Mouse (Mus musculus) lung, postnatal 36 days (tissue): Measurements from ENCODE around the gene Ppp1r1b.
A peak's percentile ranks its signal among the peaks of the same experiment; 100 is the strongest.
"Not testable (repeated sequence)": the region's sequence is repeated elsewhere in the genome, so short reads cannot be mapped to it uniquely, and the experiment has no call there.

Source experiments
- DNase-seq: peaks from one replicate; pipeline ENCODE4 v3.0.0; 2022; ENCODE audit warnings: mixed read lengths

Gene Ppp1r1b

DNA sequence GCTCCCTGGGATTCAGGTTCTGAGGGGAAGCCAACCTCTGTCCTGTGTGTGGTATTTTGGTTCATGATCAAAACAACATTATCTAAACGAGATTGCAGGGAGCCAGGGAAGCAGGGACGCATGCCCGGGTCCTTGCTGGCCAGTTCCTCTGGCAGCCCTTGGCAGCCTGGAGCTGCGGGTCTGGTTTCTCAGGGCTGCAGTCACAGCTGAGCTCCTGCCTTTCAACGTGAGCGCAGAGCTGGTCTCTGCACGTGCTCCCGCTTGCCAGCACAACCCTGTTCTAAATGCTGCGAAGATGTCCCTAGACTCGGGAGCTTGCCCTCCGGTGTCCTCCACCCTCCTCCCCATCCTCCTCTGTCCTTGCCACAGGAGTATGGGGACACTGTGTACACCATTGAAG lies 29.6 kb downstream of the Ppp1r1b start:
- no peak for DNase-seq

DNA sequence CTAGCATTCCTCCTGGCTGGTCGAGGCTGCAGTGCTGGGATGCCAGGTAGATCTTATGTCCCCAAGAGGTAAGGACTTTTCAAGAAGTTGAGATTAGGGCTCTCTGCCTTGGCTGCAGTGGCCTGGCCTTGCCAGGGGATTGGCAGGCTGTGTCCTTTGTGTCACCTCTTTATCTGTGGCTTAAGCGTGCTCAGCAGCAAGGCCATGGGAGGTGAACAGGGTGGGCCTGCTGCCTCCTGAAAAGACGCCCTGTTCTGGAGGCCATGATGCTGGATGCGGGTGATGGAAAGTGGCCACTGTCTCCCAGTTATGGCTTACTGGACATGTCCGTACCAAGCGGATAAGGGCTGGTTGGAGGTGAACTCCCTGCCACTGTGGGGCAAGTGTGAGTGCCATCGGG lies 31.2 kb downstream of the Ppp1r1b start:
- DNase-seq: no peak

DNA sequence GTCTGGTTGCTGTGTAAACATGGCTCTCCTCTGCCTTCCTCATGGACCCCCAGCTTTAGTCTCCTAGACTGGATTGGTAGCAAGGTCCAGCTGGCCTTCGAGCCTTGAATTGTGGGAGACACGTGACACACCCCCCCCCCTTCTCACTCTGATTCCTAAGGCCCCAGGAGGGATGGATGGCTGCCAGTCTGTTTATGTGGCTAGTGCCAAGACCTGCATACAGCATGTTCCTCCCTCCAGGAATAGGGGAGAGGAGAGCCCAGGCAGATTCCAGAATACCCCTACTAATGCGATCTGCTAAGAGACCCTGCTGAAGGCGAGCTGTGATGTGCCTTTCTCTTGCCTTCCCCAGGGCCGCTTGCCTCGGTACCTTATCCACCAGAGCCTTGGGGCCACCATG lies 31.9 kb downstream of the Ppp1r1b start:
- no peak for DNase-seq

DNA sequence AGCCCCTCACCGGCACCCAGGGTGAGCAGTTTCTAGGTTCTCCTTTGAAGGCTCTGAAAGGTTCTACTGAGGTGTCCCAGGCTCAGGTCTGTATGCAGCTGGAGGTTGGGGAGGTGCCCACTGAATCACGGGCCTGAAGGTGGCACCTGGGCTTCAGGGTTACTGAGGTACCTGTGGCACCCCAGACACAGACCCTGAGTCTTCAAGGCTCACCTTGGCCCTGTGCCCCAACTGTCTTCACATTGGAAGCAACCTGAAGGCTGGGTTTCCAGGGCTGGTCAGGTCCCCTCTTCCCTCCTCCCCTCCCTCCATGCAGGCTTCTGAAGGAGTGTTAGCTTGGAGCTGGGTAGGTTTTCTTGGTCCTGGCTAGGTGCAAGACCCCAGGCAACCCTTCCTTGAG lies 33.4 kb downstream of the Ppp1r1b start:
- DNase-seq: no peak

DNA sequence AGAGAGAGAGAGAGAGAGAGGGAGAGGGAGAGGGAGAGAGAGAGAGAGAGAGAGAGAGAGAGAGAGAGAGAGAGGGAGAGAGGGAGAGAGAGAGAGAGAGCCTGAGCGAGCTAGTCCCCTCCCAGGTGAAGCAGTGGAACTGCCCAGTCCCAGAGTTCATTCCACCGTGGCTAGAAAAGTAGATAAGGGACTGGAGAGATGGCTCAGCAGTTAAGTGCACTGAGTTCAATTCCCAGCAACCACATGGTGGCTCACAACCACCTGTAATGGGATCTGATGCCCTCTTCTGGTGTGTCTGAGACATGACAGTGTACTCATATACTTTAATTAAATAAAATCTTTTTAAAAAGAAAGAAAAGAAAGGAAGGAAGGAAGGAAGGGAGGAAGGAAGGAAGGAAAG lies 34.2 kb downstream of the Ppp1r1b start:
- DNase-seq: not testable (repeated sequence)

DNA sequence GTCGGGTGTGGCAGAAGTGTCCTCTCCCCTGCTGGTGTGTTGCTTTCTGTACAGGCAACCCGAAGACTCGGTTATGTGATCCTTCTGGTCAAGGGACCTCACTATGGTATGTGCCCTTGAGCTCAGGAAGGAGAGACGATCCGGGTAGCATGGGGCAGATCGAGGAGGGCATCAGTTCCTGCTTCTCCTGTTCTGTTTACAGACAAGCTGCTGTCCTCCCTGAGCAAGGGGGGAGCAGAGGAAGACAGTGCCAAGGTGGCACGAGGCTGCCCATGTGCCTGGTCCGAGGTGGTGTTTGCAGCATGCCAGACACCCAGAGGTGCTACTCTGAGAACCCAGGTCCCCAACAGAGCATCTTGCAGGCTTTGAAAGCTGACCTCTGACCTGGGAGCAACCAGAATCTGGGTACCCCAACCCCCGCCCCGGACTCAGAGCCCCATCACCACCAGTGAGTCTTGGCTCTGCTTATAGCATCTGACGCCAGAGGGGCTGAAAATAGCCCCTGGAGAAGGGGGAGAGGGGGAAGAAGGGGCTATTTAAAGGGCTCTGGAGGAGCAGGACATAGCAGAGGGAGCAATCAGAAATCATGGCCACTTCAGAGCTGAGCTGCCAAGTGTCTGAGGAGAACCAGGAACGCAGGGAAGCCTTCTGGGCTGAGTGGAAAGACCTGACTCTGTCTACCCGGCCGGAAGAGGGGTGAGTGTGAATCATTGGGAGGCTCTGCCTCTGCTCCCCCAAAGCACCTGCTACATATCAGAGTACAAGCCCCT lies 35.2 kb downstream of the Ppp1r1b start, which contains the start of gene Tcap:
Tcap (plus strand) TSS at position 551 of the 770 bp plus-strand sequence.
- no peak for DNase-seq

DNA sequence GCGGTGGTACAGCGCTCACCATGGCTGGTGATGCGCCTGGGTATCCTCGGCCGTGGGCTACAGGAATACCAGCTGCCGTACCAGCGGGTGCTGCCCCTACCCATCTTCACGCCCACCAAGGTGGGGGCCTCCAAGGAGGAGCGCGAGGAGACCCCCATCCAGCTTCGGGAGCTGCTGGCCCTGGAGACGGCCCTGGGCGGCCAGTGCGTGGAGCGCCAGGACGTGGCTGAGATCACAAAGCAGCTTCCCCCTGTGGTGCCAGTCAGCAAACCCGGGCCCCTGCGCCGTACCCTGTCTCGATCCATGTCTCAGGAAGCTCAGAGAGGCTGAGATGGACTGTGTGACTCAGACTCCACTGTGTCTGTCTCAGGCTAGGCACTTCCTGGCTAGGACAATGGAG lies 36.0 kb downstream of the Ppp1r1b start:
- DNase-seq: no peak

DNA sequence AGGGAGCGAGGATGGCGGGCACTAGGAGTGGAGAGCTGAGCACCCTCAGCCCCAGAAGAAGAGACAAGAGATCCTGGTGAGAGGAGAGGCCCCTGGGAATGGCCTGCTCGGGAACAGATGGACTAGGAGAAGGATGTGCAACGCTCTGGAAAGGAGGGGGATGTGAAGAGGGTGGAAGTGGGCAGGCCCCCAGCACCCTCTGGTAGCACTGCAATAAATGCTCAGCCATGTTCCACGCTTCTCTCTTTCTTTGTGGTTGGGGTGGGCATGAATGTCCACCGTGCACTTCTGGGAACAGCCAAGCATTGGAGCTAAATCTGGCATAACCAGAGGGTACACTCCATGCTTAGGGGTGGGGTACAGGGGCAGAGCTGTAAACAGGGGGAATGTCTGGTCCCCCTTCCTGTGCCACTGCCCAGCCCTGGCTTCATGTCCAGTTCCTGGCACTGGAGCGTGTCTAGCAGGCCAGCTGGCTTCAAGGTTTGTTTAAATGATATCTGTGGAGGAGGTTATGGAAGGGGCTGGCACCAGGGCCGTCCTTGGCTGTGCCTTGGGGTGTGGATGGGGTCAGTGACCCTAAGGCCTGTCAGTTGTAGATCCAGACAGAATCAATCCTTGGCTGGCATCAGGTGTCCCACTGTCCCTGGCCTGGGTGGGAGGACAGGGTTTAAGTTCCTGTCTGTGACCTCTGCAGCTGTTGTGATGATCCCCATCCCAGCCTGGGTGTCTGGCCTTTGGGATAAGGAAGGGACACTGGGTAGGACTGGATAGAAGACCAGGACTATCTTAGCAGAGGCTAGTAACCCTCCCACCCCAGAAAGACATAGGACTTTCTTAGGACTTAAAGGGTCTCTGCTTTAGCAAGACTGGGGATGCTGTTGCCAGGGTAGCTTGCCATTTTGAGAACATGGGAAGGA lies 36.8 kb downstream of the Ppp1r1b start:
- peak; percentile 49 for DNase-seq

DNA sequence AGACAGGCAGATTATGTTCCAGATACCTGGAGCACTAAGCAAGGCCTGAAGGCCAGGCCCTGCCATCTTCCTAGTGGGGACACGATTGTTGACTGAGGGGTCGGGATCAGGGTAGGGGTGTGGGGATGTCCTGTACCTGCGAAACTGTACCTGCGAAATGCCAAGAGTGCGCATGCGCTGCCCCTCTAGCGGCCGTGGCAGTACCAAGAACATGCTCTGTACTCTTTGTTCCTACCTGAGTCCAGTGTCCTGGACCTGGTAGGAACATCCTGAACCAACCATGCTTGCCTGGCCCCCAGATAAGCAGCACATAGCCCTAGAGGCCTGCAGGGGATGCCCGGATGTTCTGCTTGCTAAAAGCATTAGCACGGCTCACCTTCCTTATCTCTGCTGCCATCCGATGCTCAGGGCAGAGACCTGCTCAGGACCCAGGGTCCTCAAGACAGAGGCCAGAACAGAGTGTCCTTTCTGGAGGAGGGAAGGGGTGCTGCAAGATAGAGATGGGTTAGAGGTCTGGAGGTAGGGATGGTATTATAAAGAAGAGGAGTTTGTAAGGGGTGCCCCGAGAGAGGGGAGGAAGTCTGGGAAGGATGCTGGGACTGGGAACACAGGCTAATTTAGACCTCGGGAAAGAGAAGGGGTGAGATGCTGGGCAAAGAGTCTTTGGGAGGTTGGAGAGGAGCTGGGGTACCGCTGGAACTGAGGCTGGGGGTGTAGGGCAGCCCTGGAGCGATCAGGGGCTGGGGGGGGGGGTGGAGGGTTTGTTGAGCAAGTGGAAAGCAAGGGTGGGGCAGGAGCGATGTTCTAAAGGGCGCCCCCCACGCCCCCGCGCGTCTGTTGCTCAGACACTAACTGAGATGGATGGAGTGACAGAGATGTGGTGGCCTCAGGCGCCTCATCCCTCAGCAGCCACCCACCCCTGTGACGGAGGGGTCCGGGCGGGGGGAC lies 37.7 kb downstream of the Ppp1r1b start, which contains the start of gene Pnmt:
Pnmt (plus strand) TSS at position 813 of the 948 bp plus-strand sequence.
- DNase-seq: no peak

DNA sequence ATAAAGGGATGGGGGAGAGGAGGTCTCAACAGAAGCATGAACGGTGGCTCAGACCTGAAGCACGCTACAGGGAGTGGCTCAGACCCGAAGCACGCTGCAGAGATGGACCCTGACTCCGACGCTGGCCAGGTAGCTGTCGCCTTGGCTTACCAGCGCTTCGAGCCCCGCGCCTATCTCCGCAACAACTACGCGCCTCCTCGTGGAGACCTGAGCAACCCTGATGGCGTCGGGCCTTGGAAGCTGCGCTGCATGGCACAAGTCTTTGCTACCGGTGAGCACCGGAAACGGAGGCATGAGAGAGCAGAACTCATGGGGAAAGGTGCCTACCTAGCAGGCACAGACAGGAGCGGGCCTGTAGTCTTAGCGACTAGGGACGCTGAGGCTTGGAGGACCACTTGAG lies 38.4 kb downstream of the Ppp1r1b start:
- DNase-seq: no peak

DNA sequence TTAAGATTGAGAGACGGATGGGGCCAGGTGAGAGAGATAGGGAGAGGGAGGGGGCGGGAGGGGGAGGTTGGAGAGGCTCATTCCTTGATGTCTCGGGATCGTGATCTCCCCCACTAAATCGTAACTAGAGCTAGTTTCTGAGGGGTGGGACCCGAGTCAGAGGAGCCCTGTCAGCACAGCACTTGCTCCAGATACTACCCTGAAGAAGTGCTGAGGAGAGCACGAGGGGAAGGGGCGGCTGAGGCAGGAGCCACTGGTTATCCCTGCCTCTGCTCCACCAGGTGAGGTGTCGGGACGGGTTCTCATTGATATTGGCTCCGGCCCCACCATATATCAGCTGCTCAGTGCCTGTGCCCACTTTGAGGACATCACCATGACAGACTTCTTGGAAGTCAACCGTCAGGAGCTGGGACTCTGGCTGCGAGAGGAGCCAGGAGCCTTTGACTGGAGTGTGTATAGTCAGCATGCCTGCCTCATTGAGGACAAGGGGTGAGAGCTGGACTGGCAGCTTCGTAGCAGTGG lies 38.9 kb downstream of the Ppp1r1b start:
- DNase-seq: no peak

DNA sequence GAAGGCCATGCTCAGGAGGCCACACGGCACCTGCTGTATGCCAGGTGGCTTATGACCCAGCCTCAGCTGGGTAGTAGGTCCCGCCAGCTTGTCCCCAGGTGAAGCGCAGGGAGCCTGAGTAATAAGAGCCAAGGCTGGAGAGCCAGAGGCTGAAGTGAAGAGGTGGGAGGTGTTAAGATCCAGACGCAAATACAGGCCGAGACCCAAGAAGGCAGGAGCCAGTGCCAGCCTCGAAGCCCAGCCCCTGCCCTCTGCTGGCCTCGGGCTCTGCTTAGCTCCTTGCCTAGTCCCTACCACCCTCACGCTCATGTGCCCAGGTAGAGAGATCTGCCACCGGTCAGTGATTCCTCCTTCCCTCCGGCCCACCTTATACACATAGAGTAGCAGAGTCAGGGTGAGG lies 40.1 kb downstream of the Ppp1r1b start:
- peak; percentile 57 for DNase-seq

DNA sequence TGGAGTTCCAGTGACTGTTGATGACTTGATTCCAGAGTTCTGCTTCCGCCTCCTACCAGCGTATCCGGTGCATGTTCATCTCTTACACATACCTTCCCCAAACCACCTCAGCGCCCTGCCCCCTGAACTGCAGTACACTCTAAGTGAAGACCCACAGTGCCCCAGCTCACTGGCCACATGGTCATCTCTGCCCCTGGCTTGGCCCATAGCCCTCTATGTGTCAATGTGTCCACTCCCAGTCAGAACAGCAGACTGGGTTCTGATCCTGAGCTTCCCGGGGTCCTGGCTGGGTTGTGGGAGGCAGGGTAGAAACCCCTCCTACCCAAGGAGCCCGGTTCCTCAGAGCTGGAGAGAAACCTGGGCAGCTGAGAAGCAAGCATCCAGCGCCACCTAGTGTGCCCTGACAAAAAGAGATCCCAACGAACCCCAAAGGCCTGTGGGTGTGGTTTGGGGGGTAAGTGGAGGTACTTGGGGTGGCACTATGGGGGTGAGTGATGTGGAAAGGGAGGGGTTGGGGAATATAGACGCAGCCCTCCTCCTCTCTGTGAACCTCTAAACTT lies 41.1 kb downstream of the Ppp1r1b start:
- DNase-seq: peak; percentile 81

DNA sequence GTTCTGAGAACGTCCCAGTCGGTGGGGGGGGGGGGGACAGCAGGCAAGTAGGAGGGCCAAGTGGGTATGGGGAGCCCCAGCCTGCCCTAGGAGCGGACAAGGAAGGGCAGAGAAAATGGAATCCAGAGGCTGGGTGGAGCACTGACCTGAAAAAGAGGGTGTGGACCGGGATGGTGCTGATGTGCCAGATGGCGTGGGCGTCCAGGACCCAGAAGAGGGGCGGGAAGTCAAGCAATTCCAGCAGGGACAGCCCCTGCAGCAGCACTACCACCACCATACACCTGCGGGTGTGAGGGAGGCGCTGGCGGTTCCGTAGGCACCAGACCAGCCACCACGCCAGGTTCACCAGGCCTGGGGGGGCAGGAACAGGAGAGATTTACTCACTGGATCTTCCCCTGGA lies 41.9 kb downstream of the Ppp1r1b start:
- no peak for DNase-seq

DNA sequence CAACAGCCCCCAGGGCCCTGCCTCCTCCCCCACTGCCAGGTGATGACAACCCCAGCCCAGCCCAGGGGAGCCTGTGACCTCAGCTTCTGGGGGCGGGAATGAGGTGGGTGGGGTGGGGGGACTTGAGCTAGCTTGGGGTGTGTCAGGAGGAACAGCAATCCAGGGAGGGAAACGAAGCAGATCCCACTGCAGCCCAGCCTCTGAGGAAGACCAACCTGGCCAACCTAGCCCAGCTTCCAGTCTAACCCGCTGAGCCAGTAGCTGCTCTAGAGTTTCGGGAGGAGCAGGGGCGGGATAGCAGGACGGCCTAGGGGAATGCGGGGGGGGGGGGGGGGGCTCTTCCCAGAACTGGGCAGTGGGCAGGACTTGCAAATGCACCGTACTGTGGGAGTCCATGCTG lies 43.8 kb downstream of the Ppp1r1b start:
- DNase-seq: no peak

DNA sequence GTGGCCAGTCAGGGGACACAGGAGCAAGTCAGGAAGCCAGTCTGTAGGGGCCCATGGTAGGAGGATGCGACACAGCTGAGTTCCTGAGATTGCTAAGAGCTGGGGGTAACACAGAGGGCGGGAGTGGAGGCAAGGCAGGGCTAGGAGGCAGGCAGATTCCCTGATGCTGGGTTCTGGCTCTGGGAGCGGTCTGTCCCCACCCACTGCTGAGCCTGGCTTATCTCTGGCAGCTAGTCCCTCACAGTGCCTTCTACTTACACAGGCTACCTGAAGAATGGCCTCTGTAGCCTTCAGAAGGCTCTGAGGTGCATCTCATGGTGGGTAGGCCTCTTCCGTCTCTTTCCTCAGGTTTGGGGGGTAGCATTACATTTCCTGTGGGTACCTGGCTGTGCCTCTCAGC lies 44.4 kb downstream of the Ppp1r1b start:
- no peak for DNase-seq

DNA sequence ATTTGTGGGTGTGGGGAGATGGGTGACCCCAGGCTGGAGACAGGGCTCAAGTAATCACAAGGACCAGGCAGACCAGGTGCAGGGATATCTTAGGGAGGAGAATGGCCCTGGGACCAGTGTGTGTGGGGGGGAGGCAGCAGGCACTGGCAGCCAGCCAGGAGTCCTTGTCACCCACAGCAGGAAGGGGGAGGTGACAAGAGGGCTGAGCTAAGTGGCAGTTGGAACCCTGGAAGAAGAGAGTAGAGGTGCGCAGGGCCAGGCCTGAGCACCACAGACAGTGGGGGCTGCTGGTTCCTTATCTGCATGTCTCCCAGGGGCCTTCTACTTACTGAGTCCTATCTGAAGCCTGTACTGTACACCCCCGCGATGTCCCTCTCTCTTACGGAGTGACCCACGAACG lies 45.1 kb downstream of the Ppp1r1b start:
- peak; percentile 68 for DNase-seq

DNA sequence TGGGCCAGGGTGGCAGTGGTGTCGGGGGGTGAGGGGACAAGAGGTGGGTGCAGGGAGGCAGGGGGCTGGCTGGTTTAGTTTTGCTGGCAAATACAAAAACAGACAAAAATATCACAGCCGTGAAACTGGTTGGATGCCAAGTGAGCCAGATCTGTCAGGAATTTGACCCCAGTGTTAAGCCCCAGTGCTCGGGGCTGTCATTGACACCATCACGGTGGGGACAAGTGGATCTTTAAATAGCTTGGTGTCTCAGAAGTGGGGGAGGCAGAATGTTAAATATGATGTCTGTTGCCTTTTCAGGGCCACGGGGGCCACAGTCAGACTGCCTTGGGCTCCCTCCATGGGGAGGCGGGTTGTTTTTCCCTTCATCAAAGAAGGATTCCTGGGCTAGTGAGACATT lies 46.1 kb downstream of the Ppp1r1b start:
- no peak for DNase-seq

DNA sequence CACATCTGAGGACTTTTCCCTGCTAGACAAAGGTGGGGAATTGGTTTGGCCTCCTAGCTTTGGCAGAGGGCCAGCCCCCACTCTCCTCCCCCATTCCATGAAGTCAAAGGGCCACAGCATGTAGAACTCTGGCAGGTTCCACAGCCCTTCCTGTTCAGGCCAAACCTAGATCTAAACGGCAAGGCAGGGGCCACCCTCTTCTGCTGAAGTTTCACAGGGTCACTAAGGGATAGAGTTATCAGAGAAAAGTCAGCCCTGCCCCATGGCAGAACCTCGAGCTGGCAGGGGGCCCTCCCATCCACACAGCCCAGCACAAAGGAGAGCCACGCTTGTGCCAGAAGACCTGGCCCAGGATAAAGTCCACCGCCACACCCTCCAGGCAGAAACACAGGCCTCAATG lies 46.8 kb downstream of the Ppp1r1b start:
- no peak for DNase-seq

DNA sequence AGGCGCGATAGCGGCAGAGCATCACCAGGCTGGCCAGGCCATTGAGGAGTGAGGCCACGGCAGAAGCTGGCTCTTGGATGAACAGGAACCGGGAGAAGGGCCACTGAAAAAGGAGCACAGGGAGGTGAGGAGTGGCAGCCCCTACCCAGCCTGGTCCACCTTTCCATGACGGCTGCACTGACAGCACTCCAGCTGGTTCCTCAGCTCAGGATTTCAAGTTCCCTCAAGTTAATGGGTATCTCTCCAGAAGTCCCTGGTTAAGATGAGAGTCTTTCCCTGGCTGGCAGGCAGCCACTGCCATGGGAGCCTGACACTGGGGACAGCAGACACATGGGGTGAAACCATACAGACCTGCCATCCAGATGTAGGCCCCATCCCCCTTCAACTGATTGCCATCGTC lies 49.7 kb downstream of the Ppp1r1b start:
- no peak for DNase-seq

DNA sequence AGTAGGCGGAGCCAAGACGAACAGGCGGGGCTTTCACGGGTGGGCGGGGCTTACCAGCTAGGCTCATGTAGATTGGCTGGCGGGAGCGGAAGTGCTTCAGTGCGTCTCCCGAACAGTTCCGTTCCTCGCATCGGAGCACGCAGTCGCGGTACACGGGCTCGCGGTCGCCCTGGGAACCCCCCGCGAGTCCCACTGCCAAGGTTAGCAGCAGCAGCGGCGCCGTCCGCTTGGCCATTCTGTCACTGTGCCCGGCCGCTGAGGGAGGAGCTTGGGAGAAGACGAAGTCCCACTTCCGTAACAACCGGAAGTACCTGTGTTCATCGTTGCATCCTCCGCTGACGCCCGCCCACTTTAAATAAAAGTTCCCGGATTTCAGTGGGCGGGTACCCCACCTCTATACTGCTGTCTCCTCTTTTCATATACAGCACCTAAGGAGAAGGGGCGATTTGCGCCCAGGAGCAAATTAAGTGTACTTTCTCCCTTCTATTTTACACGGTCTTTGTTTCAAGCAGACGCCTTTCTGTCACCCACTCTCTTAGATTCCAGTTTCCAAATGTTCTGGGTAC lies 52.0 kb downstream of the Ppp1r1b start, which contains the start of gene Pgap3:
Pgap3 (minus strand) TSS at position 330 of the 566 bp plus-strand sequence.
- peak; percentile 90 for DNase-seq

DNA sequence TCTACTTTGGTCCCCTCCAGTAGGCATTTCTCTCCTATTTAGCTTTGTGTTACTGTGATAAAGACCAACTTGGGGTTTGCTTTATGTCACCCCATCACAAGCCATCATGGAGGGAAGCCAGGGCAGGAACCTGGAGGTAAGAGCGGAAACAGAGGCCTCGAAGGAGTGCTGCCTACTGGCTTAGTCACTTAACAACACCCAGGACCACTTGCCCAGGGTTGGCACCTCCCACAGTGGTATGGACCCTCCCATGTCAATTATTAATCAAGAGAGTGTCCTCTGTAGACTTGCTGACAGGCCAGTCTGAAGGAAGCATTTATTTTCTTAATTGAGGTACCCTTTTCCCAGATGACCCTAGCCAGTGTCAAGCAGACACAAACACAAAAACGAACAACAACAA lies 52.6 kb downstream of the Ppp1r1b start:
- no peak for DNase-seq
